Mouse (Mus musculus) liver, embryonic 15.5 days (tissue): Measurements from ENCODE around the gene Ercc6. TPM values are rescaled to one million over a fixed set of nuclear protein-coding genes. Genes with fewer than 3 reads are reported as not detected.

Source experiments
- ATAC-seq: fragments of 200-750 bp; cut with Nextera tagmentation; 2 replicates; pipeline ENCODE4 v1.8.0; 2017; ENCODE audit warnings: moderate number of reproducible peaks, mild to moderate bottlenecking, moderate library complexity; ENCODE audit not compliant: insufficient read depth
- H3K27ac ChIP-seq: fragments of 300-500 bp; sonication (generic); replicated peaks from 2 replicates; pipeline ENCODE4 v1.5.1; 2015; ENCODE audit warnings: mild to moderate bottlenecking, inconsistent platforms
- H3K27me3 ChIP-seq: fragments of 300-500 bp; sonication (generic); 2 replicates; pipeline ENCODE4 v1.6.1; 2015; ENCODE audit warnings: mild to moderate bottlenecking, inconsistent platforms
- H3K36me3 ChIP-seq: fragments of 300-500 bp; sonication (generic); replicated peaks from 2 replicates; pipeline ENCODE4 v1.6.1; 2015; ENCODE audit warnings: moderate library complexity, mild to moderate bottlenecking, inconsistent platforms
- H3K4me1 ChIP-seq: fragments of 300-500 bp; sonication (generic); replicated peaks from 2 replicates; pipeline ENCODE4 v1.6.1; 2015; ENCODE audit warnings: inconsistent platforms
- H3K4me2 ChIP-seq: fragments of 300-500 bp; sonication (generic); 2 replicates; pipeline ENCODE4 v1.6.1; 2015; ENCODE audit warnings: moderate library complexity, mild to moderate bottlenecking, inconsistent platforms
- H3K4me3 ChIP-seq: fragments of 300-500 bp; sonication (generic); replicated peaks from 2 replicates; pipeline ENCODE4 v1.5.1; 2015; ENCODE audit warnings: mild to moderate bottlenecking, inconsistent platforms
- H3K9ac ChIP-seq: fragments of 300-500 bp; sonication (generic); 2 replicates; pipeline ENCODE4 v1.6.1; 2015; ENCODE audit warnings: moderate library complexity, mild to moderate bottlenecking, inconsistent platforms
- H3K9me3 ChIP-seq: fragments of 300-500 bp; sonication (generic); replicated peaks from 2 replicates; pipeline ENCODE4 v1.6.1; 2016; ENCODE audit warnings: inconsistent platforms
- WGBS: fragments of 180-500 bp; shearing (Covaris S2); methylation state at CpG from one replicate; pipeline ENCODE4 v1.1.7; 2015; ENCODE audit warnings: mixed read lengths; ENCODE audit not compliant: insufficient replicate concordance; 5-methylcytosine and 5-hydroxymethylcytosine counted together
- polyA plus RNA-seq: library from polyadenylated mRNA; unstranded; fragments of >200 nt; fragmentation: Nextera tagmentation; extraction: Ambion mirVana; gene quantifications from 2 replicates; pipeline ENCODE4 v1.2.1, GENCODE M21; 2015

The Ercc6 gene
- polyA plus RNA-seq, 1 experiment from 2014 or later = 6.0 TPM

DNA sequence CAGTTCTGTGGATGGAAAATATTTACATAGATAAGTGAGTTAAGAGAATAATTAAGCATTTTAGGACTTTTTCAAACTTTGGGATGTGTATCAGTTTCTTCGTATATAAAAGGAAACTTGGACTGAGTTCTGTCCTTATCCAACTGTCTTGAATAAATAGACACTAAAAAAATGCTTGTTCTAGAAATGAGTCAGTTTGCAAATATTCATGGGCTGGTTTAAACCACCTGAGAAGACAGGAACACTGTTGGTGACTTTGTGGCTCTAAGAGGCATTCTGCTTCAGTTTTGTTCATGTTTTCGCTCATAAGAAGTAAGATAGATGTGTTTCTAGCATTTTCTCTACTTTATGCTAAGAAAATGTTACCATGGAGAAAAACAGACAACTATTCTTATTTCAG lies 5.2 kb downstream of the Ercc6 start:
- ATAC-seq = no peak
- Histone ChIP-seq H3K4me1 (peaks cover 24% of the 10 kb centered on the region), H3K9me3 (no peaks in the 10 kb centered on the region), H3K4me3 (no peak overlapping the region), H3K9ac (no peak overlapping the region), H3K36me3 (peaks cover 57% of the 10 kb centered on the region), H3K27ac (no peak overlapping the region), H3K4me2 (no peak overlapping the region), H3K27me3 (no peaks in the 10 kb centered on the region)
- 83% methylated on average over 2 of the region's 2 CpGs for WGBS

DNA sequence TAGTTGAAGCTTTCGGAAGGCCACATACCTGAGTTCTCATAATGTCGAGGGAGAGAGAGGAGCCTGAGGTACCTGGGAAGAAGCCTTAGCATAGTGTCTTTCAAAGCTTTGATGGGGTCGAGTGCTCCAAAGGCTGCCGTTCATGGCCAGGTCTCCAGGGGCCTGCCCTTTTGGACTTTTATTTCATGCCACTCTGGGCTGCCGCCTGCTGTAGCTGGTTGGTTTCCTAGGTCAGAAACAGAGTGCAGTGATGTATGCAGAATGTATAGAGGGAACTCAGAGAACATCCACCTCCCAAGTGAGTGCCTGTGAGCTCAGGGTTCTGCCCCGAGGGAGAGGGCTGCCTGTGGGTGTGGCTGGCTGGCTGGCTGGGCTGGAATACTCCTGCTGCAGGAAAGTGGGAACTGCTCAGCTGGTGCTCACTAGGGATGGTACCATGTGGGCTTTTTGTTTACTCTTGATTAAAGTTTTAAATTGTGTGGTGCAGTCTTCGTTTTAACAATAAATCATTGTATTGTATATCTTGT lies 7.1 kb downstream of the Ercc6 start:
- Histone ChIP-seq H3K4me3 (no peak overlapping the region), H3K4me2 (no peak overlapping the region), H3K36me3 (peaks cover 65% of the 10 kb centered on the region), H3K27me3 (no peaks in the 10 kb centered on the region), H3K4me1 (peaks cover 10% of the 10 kb centered on the region; the same call in 1 of the 2 replicates), H3K27ac (no peak overlapping the region), H3K9ac (no peak overlapping the region), H3K9me3 (no peaks in the 10 kb centered on the region)
- no peak for ATAC-seq
- 66% methylated on average over 7 of the region's 7 CpGs for WGBS

GRCm38 (mm10) chr14:32522336-32522735 lies 9.0 kb downstream of the Ercc6 start:
- Histone ChIP-seq H3K9me3 (no peaks in the 10 kb centered on the region), H3K9ac (no peak overlapping the region), H3K4me2 (no peak overlapping the region), H3K4me1 (peaks cover 10% of the 10 kb centered on the region; the same call in 1 of the 2 replicates), H3K36me3 (peaks cover 74% of the 10 kb centered on the region), H3K4me3 (no peak overlapping the region), H3K27ac (no peak overlapping the region), H3K27me3 (no peaks in the 10 kb centered on the region)
- 74% methylated on average over 2 of the region's 2 CpGs for WGBS
- ATAC-seq = no peak

DNA sequence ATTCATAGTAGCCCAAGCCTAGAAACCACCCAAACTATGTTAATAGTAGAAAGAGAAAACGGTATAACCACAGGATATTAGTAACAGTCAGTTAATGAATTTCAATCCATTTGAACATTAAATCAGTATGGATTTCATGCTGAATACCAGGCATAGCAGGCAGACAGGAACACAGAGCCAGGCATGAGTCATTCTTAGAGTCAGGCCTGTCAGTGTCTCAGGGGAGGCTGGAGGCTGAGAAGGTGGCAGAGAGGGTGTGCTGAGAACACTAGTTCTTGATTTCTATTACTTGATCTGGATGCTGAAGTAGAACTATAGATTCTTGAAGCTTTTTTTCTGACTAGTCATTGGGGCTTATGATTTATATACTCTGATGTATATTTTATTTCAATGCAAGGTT lies 10.8 kb downstream of the Ercc6 start:
- no peaks in the 10 kb centered on the region for H3K27me3 ChIP-seq
- H3K9me3 ChIP-seq = no peaks in the 10 kb centered on the region
- H3K9ac ChIP-seq = no peak overlapping the region
- no peak overlapping the region for H3K4me3 ChIP-seq
- peaks cover 10% of the 10 kb centered on the region; the same call in 1 of the 2 replicates for H3K4me1 ChIP-seq
- peaks cover 69% of the 10 kb centered on the region for H3K36me3 ChIP-seq
- WGBS = 66% methylated on average over 1 of the region's 1 CpGs
- H3K4me2 ChIP-seq = no peak overlapping the region
- H3K27ac ChIP-seq = no peak overlapping the region
- no peak for ATAC-seq

- no peak for ATAC-seq
- H3K9me3 ChIP-seq = no peaks in the 10 kb centered on the region
- 73% methylated on average over 14 of the region's 14 CpGs for WGBS
- peaks cover 49% of the 10 kb centered on the region for H3K36me3 ChIP-seq
- H3K27ac ChIP-seq = no peak overlapping the region
- no peak overlapping the region for H3K4me3 ChIP-seq
- H3K4me2 ChIP-seq = no peak overlapping the region
- H3K4me1 ChIP-seq = no peaks in the 10 kb centered on the region
- H3K9ac ChIP-seq = no peak overlapping the region
- no peaks in the 10 kb centered on the region for H3K27me3 ChIP-seq
These were observed 12.8 kb downstream of the Ercc6 start for GRCm38 (mm10) chr14:32525996-32526705.

DNA sequence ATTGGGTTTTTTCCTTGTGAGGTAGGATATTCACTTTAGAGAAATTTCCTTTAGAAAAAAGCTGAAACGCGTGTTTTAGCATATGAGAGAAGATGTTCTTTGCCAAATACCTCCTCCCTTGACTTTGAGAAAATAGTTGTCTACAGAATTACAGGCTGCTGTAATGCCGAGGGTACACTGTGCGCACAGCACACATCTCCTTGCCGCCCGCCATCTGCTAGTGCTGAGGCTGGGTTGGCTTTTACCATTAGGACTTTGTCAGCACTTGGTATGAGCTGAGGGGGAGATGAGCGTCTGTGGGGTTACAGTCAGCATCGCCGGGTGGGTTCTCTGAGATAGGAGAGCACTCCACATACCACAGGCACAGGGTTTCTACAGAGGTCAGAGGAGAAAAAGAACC lies 13.9 kb downstream of the Ercc6 start:
- WGBS = 83% methylated on average over 9 of the region's 9 CpGs
- Histone ChIP-seq H3K27me3 (no peaks in the 10 kb centered on the region), H3K4me3 (no peak overlapping the region), H3K9ac (no peak overlapping the region), H3K4me1 (no peaks in the 10 kb centered on the region), H3K36me3 (peaks cover 40% of the 10 kb centered on the region), H3K4me2 (no peak overlapping the region), H3K27ac (no peak overlapping the region), H3K9me3 (no peaks in the 10 kb centered on the region)
- no peak for ATAC-seq

- Histone ChIP-seq H3K4me1 (0 out of 2 replicates have a peak, but pooled peaks cover 5% of the 10 kb centered on the region), H3K36me3 (peaks cover 43% of the 10 kb centered on the region)
These were observed 15.7 kb downstream of the Ercc6 start for GRCm38 (mm10) chr14:32529036-32529435.

GRCm38 (mm10) chr14:32530896-32531295 lies 17.6 kb downstream of the Ercc6 start:
- H3K36me3 ChIP-seq = peaks cover 33% of the 10 kb centered on the region
- H3K9me3 ChIP-seq = no peaks in the 10 kb centered on the region
- H3K4me1 ChIP-seq = 0 out of 2 replicates have a peak, but pooled peaks cover 5% of the 10 kb centered on the region
- no peak overlapping the region for H3K9ac ChIP-seq
- H3K4me2 ChIP-seq = no peak overlapping the region
- no peak overlapping the region for H3K27ac ChIP-seq
- 32% methylated on average over 2 of the region's 2 CpGs for WGBS
- no peaks in the 10 kb centered on the region for H3K27me3 ChIP-seq
- H3K4me3 ChIP-seq = no peak overlapping the region
- no peak for ATAC-seq

More at GRCm38 (mm10) chr14:32529036-32529435, 15.7 kb downstream of the Ercc6 start:
- H3K27me3 ChIP-seq = no peaks in the 10 kb centered on the region
- H3K9me3 ChIP-seq = no peaks in the 10 kb centered on the region
- H3K9ac ChIP-seq = no peak overlapping the region
- no peak overlapping the region for H3K4me2 ChIP-seq
- WGBS = 77% methylated on average over 7 of the region's 7 CpGs
- no peak for ATAC-seq
- H3K27ac ChIP-seq = no peak overlapping the region
- no peak overlapping the region for H3K4me3 ChIP-seq

DNA sequence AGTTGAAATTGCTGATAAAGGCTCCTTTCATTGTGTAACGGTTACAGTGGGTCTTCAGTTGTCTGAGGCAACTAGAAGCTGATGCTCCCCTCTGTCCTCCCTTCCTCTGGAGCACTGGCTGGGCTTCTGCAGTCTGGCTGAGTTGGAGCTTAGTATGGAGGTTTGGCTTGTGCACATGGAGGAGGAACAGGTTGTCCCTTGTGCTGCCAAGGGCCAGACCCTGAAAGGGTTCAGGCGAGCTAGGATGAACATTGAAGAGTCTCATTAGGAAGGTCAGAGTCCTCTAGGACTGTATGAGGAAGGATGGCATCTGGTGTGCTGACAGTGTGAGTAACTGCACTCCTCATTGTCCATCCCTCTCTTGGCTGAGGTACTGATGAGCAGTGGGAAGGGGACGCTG lies 18.1 kb downstream of the Ercc6 start:
- Histone ChIP-seq H3K36me3 (peaks cover 29% of the 10 kb centered on the region), H3K27me3 (no peaks in the 10 kb centered on the region), H3K27ac (no peak overlapping the region), H3K4me1 (0 out of 2 replicates have a peak, but pooled peaks cover 5% of the 10 kb centered on the region), H3K9me3 (no peaks in the 10 kb centered on the region), H3K9ac (no peak overlapping the region), H3K4me3 (no peak overlapping the region), H3K4me2 (no peak overlapping the region)
- 76% methylated on average over 3 of the region's 3 CpGs for WGBS
- no peak for ATAC-seq

GRCm38 (mm10) chr14:32532381-32533147 lies 19.2 kb downstream of the Ercc6 start:
- ATAC-seq = no peak

DNA sequence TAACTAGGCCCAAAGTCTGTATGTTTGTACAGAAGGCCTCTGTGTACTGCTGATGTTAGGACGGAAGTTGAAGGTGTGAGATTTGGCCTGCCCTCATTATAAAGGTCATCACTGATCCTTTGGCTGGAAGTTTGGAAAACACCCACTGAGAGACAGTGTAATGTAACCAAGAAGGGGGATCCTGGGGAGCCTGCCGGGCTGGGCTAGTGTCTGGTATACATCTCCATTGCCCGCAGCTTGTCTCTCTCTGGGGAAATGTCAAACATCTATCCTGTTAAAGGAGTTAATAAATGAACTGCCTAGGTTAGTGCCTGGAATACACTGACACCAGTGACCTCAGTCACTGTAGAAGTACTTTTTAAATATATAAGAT lies 19.8 kb downstream of the Ercc6 start:
- Histone ChIP-seq H3K9ac (no peak overlapping the region), H3K4me2 (no peak overlapping the region), H3K36me3 (peaks cover 21% of the 10 kb centered on the region), H3K9me3 (no peaks in the 10 kb centered on the region), H3K4me1 (0 out of 2 replicates have a peak, but pooled peaks cover 5% of the 10 kb centered on the region), H3K27me3 (no peaks in the 10 kb centered on the region), H3K27ac (no peak overlapping the region), H3K4me3 (no peak overlapping the region)
- 74% methylated on average over 3 of the region's 3 CpGs for WGBS
- no peak for ATAC-seq

More at GRCm38 (mm10) chr14:32532381-32533147, 19.2 kb downstream of the Ercc6 start:
- no peak overlapping the region for H3K9ac ChIP-seq
- no peaks in the 10 kb centered on the region for H3K9me3 ChIP-seq
- no peak overlapping the region for H3K4me2 ChIP-seq
- H3K27ac ChIP-seq = no peak overlapping the region
- WGBS = 62% methylated on average over 7 of the region's 7 CpGs
- peaks cover 21% of the 10 kb centered on the region for H3K36me3 ChIP-seq
- H3K27me3 ChIP-seq = no peaks in the 10 kb centered on the region
- H3K4me3 ChIP-seq = no peak overlapping the region
- 0 out of 2 replicates have a peak, but pooled peaks cover 5% of the 10 kb centered on the region for H3K4me1 ChIP-seq
